Mouse (Mus musculus) liver, embryonic 14.5 days (tissue): Measurements from ENCODE around the gene D430041D05Rik. TPM values are rescaled to one million over a fixed set of nuclear protein-coding genes. Genes with fewer than 3 reads are reported as not detected.

ENCODE experiments used
- ATAC-seq: fragments of 200-750 bp; cut with Nextera tagmentation; 2 replicates; pipeline ENCODE4 v1.8.0; 2017; ENCODE audit warnings: moderate number of reproducible peaks, mild to moderate bottlenecking, moderate library complexity; ENCODE audit not compliant: insufficient read depth
- DNase-seq, 3 experiments: peaks; one replicate each; pipeline ENCODE4 v3.0.0-alpha.2; 2012 to 2013; ENCODE audit warnings: low read depth in 3 of 3, low spot score in 3 of 3
- H3K27ac ChIP-seq: fragments of 300-500 bp; sonication (generic); 2 replicates; pipeline ENCODE4 v1.5.1; 2014; ENCODE audit warnings: moderate library complexity, mild to moderate bottlenecking, control low read depth, inconsistent platforms
- H3K27me3 ChIP-seq: fragments of 300-500 bp; sonication (generic); 2 replicates; pipeline ENCODE4 v1.6.1; 2014; ENCODE audit warnings: mild to moderate bottlenecking, low read length, moderate library complexity; ENCODE audit not compliant: control insufficient read depth, insufficient read depth
- H3K36me3 ChIP-seq: fragments of 300-500 bp; sonication (generic); replicated peaks from 2 replicates; pipeline ENCODE4 v1.6.1; 2014; ENCODE audit warnings: low read depth; ENCODE audit not compliant: control insufficient read depth, insufficient read depth
- H3K4me1 ChIP-seq, 2 experiments: fragments of 200-500 bp in 1 of 2; fragments of 300-500 bp in 1 of 2; sonication (generic) in 1 of 2; replicated peaks; 2 replicates each; pipeline ENCODE4 v1.6.1; 2012 to 2014; ENCODE audit warnings: antibody characterized with exemption in 1 of 2, inconsistent platforms in 1 of 2, low read length in 1 of 2; ENCODE audit not compliant: control insufficient read depth in 2 of 2, insufficient read depth in 2 of 2
- H3K4me2 ChIP-seq: fragments of 300-500 bp; sonication (generic); 2 replicates; pipeline ENCODE4 v1.6.1; 2014; ENCODE audit warnings: low read depth, mild to moderate bottlenecking, control low read depth, moderate library complexity
- H3K4me3 ChIP-seq, 2 experiments: fragments of 200-500 bp in 1 of 2; fragments of 300-500 bp in 1 of 2; sonication (generic) in 1 of 2; 2 replicates each; pipeline ENCODE4 v1.5.1; 2012 to 2014; ENCODE audit warnings: low read depth in 2 of 2, low read length in 2 of 2, mild to moderate bottlenecking in 2 of 2, control low read depth in 1 of 2, inconsistent platforms in 1 of 2, moderate library complexity in 1 of 2; ENCODE audit not compliant: insufficient read depth in 1 of 2
- H3K9ac ChIP-seq: fragments of 300-500 bp; sonication (generic); replicated peaks from 2 replicates; pipeline ENCODE4 v1.6.1; 2014; ENCODE audit warnings: mild to moderate bottlenecking, control low read depth, moderate library complexity
- H3K9me3 ChIP-seq: fragments of 300-500 bp; sonication (generic); 2 replicates; pipeline ENCODE4 v1.6.1; 2016; ENCODE audit warnings: low read length, mixed read lengths; ENCODE audit not compliant: control insufficient read depth
- CTCF ChIP-seq: IDR thresholded peaks from 2 replicates; pipeline ENCODE4 v1.5.1; 2016; ENCODE audit warnings: antibody characterized with exemption, low read depth, control low read depth
- EP300 ChIP-seq: IDR thresholded peaks from 2 replicates; pipeline ENCODE4 v1.6.1; 2016; ENCODE audit warnings: antibody characterized with exemption, low read depth
- WGBS: fragments of 180-500 bp; shearing (Covaris S2); extraction: QIAGEN DNeasy Blood & Tissue Kit; methylation state at CpG from one replicate; pipeline ENCODE4 v1.1.7; 2014; ENCODE audit not compliant: insufficient replicate concordance; 5-methylcytosine and 5-hydroxymethylcytosine counted together
- polyA plus RNA-seq, 2 experiments: library from polyadenylated mRNA; depleted of rRNA in 1 of 2; stranded (reverse) in 1 of 2; unstranded in 1 of 2; fragments of >200 nt; fragmentation: Nextera tagmentation in 1 of 2; extraction: Ambion mirVana in 1 of 2; gene quantifications; 2 replicates each; pipeline versions ENCODE4 v1.2.1 to v1.2.3; 2012 to 2014

Gene D430041D05Rik
- polyA plus RNA-seq, 2 experiments, result under 0.01 TPM; not detected in 1

DNA sequence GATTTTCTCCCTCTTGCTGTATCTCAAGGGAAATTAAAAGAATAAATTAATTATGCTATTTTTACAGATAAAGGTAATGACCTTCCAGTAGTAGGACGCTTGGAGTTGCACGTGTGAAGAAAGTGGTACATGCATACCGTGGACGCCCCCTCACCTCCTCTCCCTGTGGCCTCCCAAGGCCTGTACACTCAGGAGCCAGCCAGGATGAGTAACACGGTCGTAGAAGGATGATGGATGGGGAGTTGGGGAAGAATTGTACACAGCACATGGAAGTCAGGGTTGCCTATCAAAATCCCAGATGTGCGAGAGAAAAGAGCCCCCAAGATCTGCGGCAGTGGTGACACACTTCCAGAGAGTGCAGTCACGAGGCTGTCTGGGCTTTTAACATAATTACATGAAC, 14.9 kb downstream of the D430041D05Rik start:
- no peak overlapping the region for H3K4me3 ChIP-seq
- TF ChIP-seq EP300, result no peak
- TF ChIP-seq CTCF, result no peak
- no peak overlapping the region for H3K4me2 ChIP-seq
- 61% methylated on average over 9 of the region's 9 CpGs for WGBS
- no peak overlapping the region for H3K27ac ChIP-seq
- DNase-seq (no peak), ATAC-seq (no peak)
- H3K9ac ChIP-seq, result no peak overlapping the region
- H3K27me3 ChIP-seq, result no peaks in the 10 kb centered on the region
- no peaks in the 10 kb centered on the region for H3K4me1 ChIP-seq
- H3K9me3 ChIP-seq, result no peaks in the 10 kb centered on the region
- no peaks in the 10 kb centered on the region for H3K36me3 ChIP-seq

GRCm38 (mm10) chr2:104394769-104395168, 16.0 kb downstream of the D430041D05Rik start:
- no peak for ATAC-seq
- Histone ChIP-seq H3K4me3 (no peak overlapping the region), H3K9ac (no peak overlapping the region), H3K4me1 (no peaks in the 10 kb centered on the region), H3K36me3 (no peaks in the 10 kb centered on the region), H3K27me3 (no peaks in the 10 kb centered on the region), H3K27ac (no peak overlapping the region), H3K4me2 (no peak overlapping the region), H3K9me3 (no peaks in the 10 kb centered on the region)
- DNase-seq, result no peak
- WGBS, result 45% methylated on average over 2 of the region's 2 CpGs
- TF ChIP-seq CTCF (no peak), EP300 (no peak)

- TF ChIP-seq CTCF, result no peak
- no peak for TF ChIP-seq EP300
- no peak overlapping the region for H3K4me3 ChIP-seq
- H3K27ac ChIP-seq, result no peak overlapping the region
- ATAC-seq (no peak), DNase-seq (no peak)
- 54% methylated on average over 4 of the region's 4 CpGs for WGBS
- H3K9me3 ChIP-seq, result no peaks in the 10 kb centered on the region
- H3K4me1 ChIP-seq, result no peaks in the 10 kb centered on the region
- H3K4me2 ChIP-seq, result no peak overlapping the region
- H3K36me3 ChIP-seq, result no peaks in the 10 kb centered on the region
- no peak overlapping the region for H3K9ac ChIP-seq
- H3K27me3 ChIP-seq, result no peaks in the 10 kb centered on the region
Measured at GRCm38 (mm10) chr2:104392700-104393312, 18.0 kb downstream of the D430041D05Rik start.

DNA sequence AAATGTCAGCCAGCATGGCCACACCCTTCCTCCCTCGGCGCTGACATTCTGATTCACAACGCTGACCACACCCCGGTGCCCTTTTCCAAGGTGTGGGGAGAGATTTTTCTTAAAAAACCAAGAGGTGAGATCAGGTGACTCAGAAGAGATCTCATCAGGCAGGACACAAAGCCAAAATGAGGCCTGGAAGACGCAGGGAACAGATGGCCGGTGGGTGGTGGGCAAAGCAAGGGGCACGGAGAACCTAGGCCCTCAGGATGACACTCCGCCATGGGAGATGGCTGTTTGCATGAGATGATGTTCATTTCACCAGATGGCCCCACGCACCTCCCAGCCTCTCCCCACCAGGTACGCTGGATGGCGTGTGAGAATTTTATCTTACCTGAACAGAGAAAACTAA, 21.6 kb downstream of the D430041D05Rik start:
- no peaks in the 10 kb centered on the region for H3K4me1 ChIP-seq
- H3K27ac ChIP-seq, result no peak overlapping the region
- no peak overlapping the region for H3K9ac ChIP-seq
- no peaks in the 10 kb centered on the region for H3K27me3 ChIP-seq
- no peak overlapping the region for H3K4me3 ChIP-seq
- DNase-seq (no peak), ATAC-seq (no peak)
- H3K36me3 ChIP-seq, result no peaks in the 10 kb centered on the region
- WGBS, result 78% methylated on average over 11 of the region's 11 CpGs
- H3K4me2 ChIP-seq, result no peak overlapping the region
- no peak for TF ChIP-seq CTCF
- no peak for TF ChIP-seq EP300
- H3K9me3 ChIP-seq, result no peaks in the 10 kb centered on the region

GRCm38 (mm10) chr2:104385941-104386340, 24.9 kb downstream of the D430041D05Rik start:
- no peaks in the 10 kb centered on the region for H3K9me3 ChIP-seq
- DNase-seq (no peak), ATAC-seq (no peak)
- no peak overlapping the region for H3K4me3 ChIP-seq
- H3K27ac ChIP-seq, result no peak overlapping the region
- no peak overlapping the region for H3K9ac ChIP-seq
- no peaks in the 10 kb centered on the region for H3K36me3 ChIP-seq
- TF ChIP-seq EP300, result no peak
- no peak for TF ChIP-seq CTCF
- no peaks in the 10 kb centered on the region for H3K4me1 ChIP-seq
- H3K27me3 ChIP-seq, result no peaks in the 10 kb centered on the region
- WGBS, result 58% methylated on average over 2 of the region's 2 CpGs
- H3K4me2 ChIP-seq, result no peak overlapping the region
